15 mouse cellular contexts compared by ENCODE assay signal in the genomic region with DNA sequence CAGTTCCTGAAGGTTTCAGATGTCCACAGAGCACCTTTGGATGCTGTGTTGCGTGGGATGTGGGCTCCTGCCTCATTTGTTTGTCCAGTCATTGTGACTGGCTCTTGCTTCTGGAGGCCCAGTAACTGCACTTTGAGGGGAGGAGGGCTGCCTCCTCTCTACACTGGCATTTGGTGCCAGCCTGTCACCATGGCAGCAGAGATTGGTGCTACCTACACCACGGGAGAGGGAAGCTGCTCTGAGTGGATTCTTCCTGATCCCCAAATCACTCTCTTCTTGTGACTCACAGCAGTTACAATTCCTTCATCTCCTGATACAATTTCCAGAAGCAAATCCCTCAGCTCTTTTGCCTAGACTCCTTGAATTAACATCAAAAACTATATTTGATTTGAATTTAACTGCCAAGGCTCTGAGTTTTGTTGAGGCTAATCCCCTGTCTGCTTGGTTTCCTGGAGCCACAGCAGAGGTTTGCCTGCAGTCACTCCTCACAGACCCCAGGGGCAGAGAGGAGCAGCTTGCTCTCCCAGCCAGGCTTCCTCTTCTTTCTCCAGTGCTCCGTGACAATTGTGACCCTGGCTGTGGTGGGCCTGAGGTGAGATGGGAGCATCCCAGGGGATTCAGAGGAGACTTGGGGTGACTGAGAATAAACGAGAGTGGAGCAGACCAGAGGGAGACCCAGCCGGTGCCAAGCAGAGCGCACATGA.
DNase-seq lines count a peak whose midpoint lies in the region; ATAC-seq lines count a peak whose summit lies in the region.
"Had no signal": no experiment of that assay in that cellular context is flagged by ENCODE, and none has a peak within 500 bp of the region (broad histone marks: within the 10 kb centered on the region; RNA-seq: fewer than 3 reads in every experiment).

No protein-coding gene starts in this region.

- no peaks in the 10 kb centered on the region; the same call in 1 of the 2 replicates for H3K4me1 ChIP-seq in hindbrain, embryonic 16.5 days (ENCODE audit: control insufficient read depth, insufficient read depth, low read depth, low read length)
- H3K4me1 ChIP-seq in hindbrain, embryonic 11.5 days (replicated peaks; ENCODE audit: control insufficient read depth, insufficient read depth, low read length): no peaks in the 10 kb centered on the region
- H3K4me1 ChIP-seq: liver, embryonic 15.5 days had no signal

- 50% methylated on average over 6 of the region's 6 CpGs for WGBS in hindbrain, embryonic 16.5 days
- 55% methylated on average over 6 of the region's 6 CpGs for WGBS in hindbrain, embryonic 11.5 days

- no peaks in the 10 kb centered on the region for H3K27me3 ChIP-seq in hindbrain, embryonic 16.5 days (replicated peaks; ENCODE audit: control insufficient read depth, insufficient read depth, low read length)
- H3K27me3 ChIP-seq in hindbrain, embryonic 11.5 days (ENCODE audit: control insufficient read depth, insufficient read depth, low read length): no peaks in the 10 kb centered on the region
- H3K27me3 ChIP-seq: liver, embryonic 15.5 days had no signal

- no peak overlapping the region for H3K4me2 ChIP-seq in hindbrain, embryonic 16.5 days (ENCODE audit: low read length)
- H3K4me2 ChIP-seq in hindbrain, embryonic 11.5 days (replicated peaks; ENCODE audit: low read depth, low read length): no peak overlapping the region
- H3K4me2 ChIP-seq: liver, embryonic 15.5 days had no signal

- 0 out of 2 replicates have a peak, but pooled peaks have one; percentile 53 for ATAC-seq in hindbrain, embryonic 16.5 days
- ATAC-seq in hindbrain, embryonic 11.5 days (ENCODE audit: low FRiP score): no peak

- H3K9me3 ChIP-seq in hindbrain, embryonic 16.5 days (ENCODE audit: control insufficient read depth, low read length): no peaks in the 10 kb centered on the region
- no peaks in the 10 kb centered on the region for H3K9me3 ChIP-seq in hindbrain, embryonic 11.5 days (ENCODE audit: control insufficient read depth, low read length)
- H3K9me3 ChIP-seq: liver, embryonic 15.5 days had no signal

- no peaks in the 10 kb centered on the region for H3K36me3 ChIP-seq in hindbrain, embryonic 16.5 days (ENCODE audit: control insufficient read depth, insufficient read depth, low read length)
- no peaks in the 10 kb centered on the region for H3K36me3 ChIP-seq in hindbrain, embryonic 11.5 days (ENCODE audit: control insufficient read depth, insufficient read depth, low read length)
- H3K36me3 ChIP-seq: liver, embryonic 15.5 days had no signal

- no peak overlapping the region for H3K27ac ChIP-seq in hindbrain, embryonic 16.5 days (ENCODE audit: low read depth, low read length)
- H3K27ac ChIP-seq in hindbrain, embryonic 11.5 days (ENCODE audit: low read depth, low read length): no peak overlapping the region
- H3K27ac ChIP-seq: liver, embryonic 15.5 days had no signal

- no peak for DNase-seq in hindbrain, embryonic 11.5 days (ENCODE audit: low spot score)
- peak; percentile 58 for DNase-seq in right cerebral cortex, adult 18-20 months
- no peak for DNase-seq in right cerebral cortex, postnatal 4 days
- peak; percentile 59 for DNase-seq in ZHBTc4 (ENCODE audit: low read depth, low spot score)
- DNase-seq in right cerebral cortex, postnatal 10 days (ENCODE audit: low spot score in 2 of 2): peak; percentile 44 to 64
- no peak for DNase-seq in kidney, adult 18-20 months
- DNase-seq: adrenal gland, postnatal 14 days; embryo, embryonic 11 days; heart, adult 11 months; heart, postnatal 10 days; kidney, adult 11 months; lung, postnatal 36 days had no signal

- no peak overlapping the region for H3K9ac ChIP-seq in hindbrain, embryonic 16.5 days (ENCODE audit: low read depth, low read length)
- H3K9ac ChIP-seq in hindbrain, embryonic 11.5 days (ENCODE audit: low read depth, low read length): no peak overlapping the region
- H3K9ac ChIP-seq: liver, embryonic 15.5 days had no signal

- H3K4me3 ChIP-seq in hindbrain, embryonic 16.5 days (ENCODE audit: low read length): no peak overlapping the region
- no peak overlapping the region for H3K4me3 ChIP-seq in hindbrain, embryonic 11.5 days (ENCODE audit: low read depth, low read length)
- H3K4me3 ChIP-seq: erythroblast, embryonic 14.5 days; liver, embryonic 15.5 days had no signal

Comparison
In these comparisons a context has a peak if more than half of its experiments do, and no peak if none do; other contexts are left out.
1. DNase-seq: peak in right cerebral cortex, adult 18-20 months (single experiment), ZHBTc4 (single experiment) and right cerebral cortex, postnatal 10 days (2 of 2); none in hindbrain, embryonic 11.5 days (single experiment), right cerebral cortex, postnatal 4 days (single experiment) and kidney, adult 18-20 months (single experiment).